20 mouse cellular contexts compared by ENCODE assay signal in genomic region chr4:65187236-65187635, GRCm38 (mm10).
"Had no signal": no experiment of that assay in that cellular context is flagged by ENCODE, and none has a peak within 500 bp of the region (broad histone marks: within the 10 kb centered on the region; RNA-seq: fewer than 3 reads in every experiment).

No protein-coding gene starts in this region.

- H3K9ac ChIP-seq: kidney, embryonic 15.5 days; limb, embryonic 12.5 days; limb, embryonic 15.5 days; liver, embryonic 12.5 days; liver, embryonic 15.5 days; lung, embryonic 15.5 days; midbrain, embryonic 13.5 days; neural tube, embryonic 13.5 days; stomach, embryonic 15.5 days had no signal

- H3K4me2 ChIP-seq: kidney, embryonic 15.5 days; limb, embryonic 12.5 days; limb, embryonic 15.5 days; liver, embryonic 12.5 days; liver, embryonic 15.5 days; lung, embryonic 15.5 days; midbrain, embryonic 13.5 days; neural tube, embryonic 13.5 days; stomach, embryonic 15.5 days had no signal

- H3K27me3 ChIP-seq: kidney, embryonic 15.5 days; limb, embryonic 12.5 days; limb, embryonic 15.5 days; liver, embryonic 12.5 days; liver, embryonic 15.5 days; lung, embryonic 15.5 days; midbrain, embryonic 13.5 days; neural tube, embryonic 13.5 days; stomach, embryonic 15.5 days had no signal

- H3K27ac ChIP-seq: kidney, embryonic 15.5 days; limb, embryonic 12.5 days; limb, embryonic 15.5 days; liver, embryonic 12.5 days; liver, embryonic 15.5 days; lung, embryonic 15.5 days; macrophage; midbrain, embryonic 13.5 days; neural tube, embryonic 13.5 days; stomach, embryonic 15.5 days had no signal

- H3K36me3 ChIP-seq: kidney, embryonic 15.5 days; limb, embryonic 12.5 days; limb, embryonic 15.5 days; liver, embryonic 12.5 days; liver, embryonic 15.5 days; lung, embryonic 15.5 days; midbrain, embryonic 13.5 days; neural tube, embryonic 13.5 days; stomach, embryonic 15.5 days had no signal

- ATAC-seq: liver, embryonic 12.5 days; midbrain, embryonic 13.5 days had no signal

- H3K9me3 ChIP-seq: kidney, embryonic 15.5 days; limb, embryonic 12.5 days; limb, embryonic 15.5 days; liver, embryonic 12.5 days; liver, embryonic 15.5 days; lung, embryonic 15.5 days; midbrain, embryonic 13.5 days; neural tube, embryonic 13.5 days; stomach, embryonic 15.5 days had no signal

- H3K4me1 ChIP-seq: limb, embryonic 12.5 days; limb, embryonic 15.5 days; liver, embryonic 12.5 days; liver, embryonic 15.5 days; midbrain, embryonic 13.5 days; neural tube, embryonic 13.5 days; stomach, embryonic 15.5 days had no signal

- H3K4me3 ChIP-seq: kidney, embryonic 15.5 days; limb, embryonic 12.5 days; limb, embryonic 15.5 days; liver, embryonic 12.5 days; liver, embryonic 15.5 days; lung, embryonic 15.5 days; midbrain, embryonic 13.5 days; myocyte; neural tube, embryonic 13.5 days; stomach, embryonic 15.5 days had no signal

- DNase-seq: kidney, adult 18-20 months; kidney, postnatal 14 days; kidney, postnatal 4 days; left cerebral cortex, postnatal 4 days; lung, adult 18-20 months; retina, postnatal 1 day; right cerebral cortex, postnatal 25 days; spleen, adult 18-20 months; thymus, postnatal 36 days had no signal
